Mouse (Mus musculus) effector memory CD4-positive, alpha-beta T cell, adult 7 months (primary cell): ENCODE data around the gene Abhd4. TPM values are rescaled to one million over a fixed set of nuclear protein-coding genes. Genes with fewer than 3 reads are reported as not detected.

Experiments used
- polyA plus RNA-seq: library from polyadenylated mRNA; unstranded; fragments of 100-300 nt; shearing (Covaris generic); gene quantifications from one replicate; pipeline ENCODE4 v1.2.1, GENCODE M21; 2017

Abhd4 gene
- polyA plus RNA-seq = 20.2 TPM

DNA sequence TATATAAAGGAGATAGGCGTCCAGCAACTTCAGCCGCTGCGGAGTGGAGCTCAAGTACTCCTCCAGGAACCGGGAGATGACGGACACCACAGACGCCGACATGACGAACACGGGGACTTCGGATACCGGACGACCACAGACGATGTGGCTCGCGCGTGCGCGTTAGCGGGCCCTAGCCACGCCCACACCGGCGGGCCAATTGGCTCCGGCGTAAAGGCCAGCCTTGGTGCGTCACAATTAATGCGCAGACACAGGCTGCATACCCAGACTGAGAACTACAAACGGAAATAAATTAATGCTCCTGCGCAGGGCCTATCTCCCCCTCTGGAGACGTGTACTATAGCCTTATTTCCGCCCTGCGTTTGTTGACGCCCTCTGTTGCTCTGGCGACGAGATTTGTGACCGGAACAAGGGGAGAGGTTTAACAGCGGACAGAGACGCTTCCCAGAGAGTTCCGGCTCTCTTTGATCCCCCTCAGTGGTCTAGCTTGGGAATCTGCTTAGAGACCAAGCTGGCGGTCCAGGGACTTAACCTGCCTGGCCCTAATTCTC lies at the start of gene Abhd4, which contains the start of gene Dad1:
TSS of gene Abhd4 (plus strand) at position 448 of the 551 bp plus-strand sequence.
TSS of gene Dad1 (minus strand) at position 364 of the 551 bp plus-strand sequence.

DNA sequence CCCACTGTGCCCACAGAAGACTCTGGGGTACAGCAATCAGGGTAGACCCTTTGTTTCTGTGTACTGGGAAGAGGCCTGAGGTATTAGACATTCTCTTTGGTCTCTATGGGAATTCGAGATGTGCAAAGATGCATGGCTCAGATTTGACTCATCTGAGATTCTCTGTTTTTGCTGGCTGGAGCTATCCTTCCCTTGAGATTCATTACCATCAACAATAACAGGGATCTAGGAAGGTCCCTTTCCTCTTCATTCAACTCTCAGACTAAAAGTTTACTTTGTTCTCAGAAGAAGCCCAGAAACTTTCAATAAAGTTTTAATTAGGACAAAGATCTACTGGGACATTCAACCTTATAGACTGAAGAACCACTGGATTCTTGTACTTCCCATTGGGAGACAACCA lies 30.9 kb downstream of the Abhd4 start, which contains the start of gene Olfr49:
TSS of gene Olfr49 (minus strand) at position 101 of the 400 bp plus-strand sequence.

Other genes with a start within 250 kb of the Abhd4 start
- gene Dad1, start 84 bp upstream of the Abhd4 start, polyA plus RNA-seq = 488 TPM
- not detected for gene Olfr49, start 30.8 kb downstream of the Abhd4 start, polyA plus RNA-seq
- gene Oxa1l, start 106.6 kb downstream of the Abhd4 start, polyA plus RNA-seq = 36.9 TPM
- not detected for gene Slc7a7, start 163.6 kb downstream of the Abhd4 start, polyA plus RNA-seq
- gene Mrpl52, start 172.7 kb downstream of the Abhd4 start, polyA plus RNA-seq = 122 TPM
- 0.51 TPM for gene Mmp14, start 177.4 kb downstream of the Abhd4 start, polyA plus RNA-seq
- gene Lrp10, start 209.9 kb downstream of the Abhd4 start, polyA plus RNA-seq = 246 TPM
- gene Rem2, start 221.9 kb downstream of the Abhd4 start, polyA plus RNA-seq = not detected